Mouse (Mus musculus): ENCODE measurements at regions not wholly inside any gene's neighbourhood (a gene's known extent, or its start where the extent isn't known, plus 50 kb on each side); places are given as distances from the start of the nearest gene placed in this dataset.
A peak's percentile ranks its signal among the peaks of the same experiment; 100 is the strongest.

DNA sequence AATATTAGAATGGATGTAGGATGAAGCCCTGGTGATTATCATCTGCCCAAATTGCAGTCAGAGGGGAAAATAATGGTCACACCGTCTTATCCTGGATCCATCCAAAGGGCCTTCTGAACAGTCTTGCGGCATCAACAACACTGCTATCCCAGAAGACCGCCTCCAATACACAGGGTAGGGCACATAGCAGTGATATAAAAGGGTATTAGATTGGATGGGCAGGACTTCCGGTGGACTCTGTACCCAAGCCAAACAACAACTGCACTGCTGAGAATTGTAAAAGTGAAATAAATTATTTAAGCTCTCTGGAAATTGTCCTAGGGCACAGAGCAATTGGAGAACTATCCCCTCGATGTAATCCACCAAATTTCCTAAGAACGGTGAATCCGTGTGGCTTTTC is 173.0 kb upstream of the Klf7 start:
- no peaks in the 10 kb centered on the region for H3K27me3 ChIP-seq (ENCODE audit: control insufficient read depth, insufficient read depth, low read length)
- DNase-seq (ENCODE audit: low spot score) = no peak
- WGBS = 66% methylated on average over 7 of the region's 7 CpGs
- H3K9ac ChIP-seq (replicated peaks; ENCODE audit: low read depth, low read length) = no peak overlapping the region
- no peaks in the 10 kb centered on the region for H3K36me3 ChIP-seq (replicated peaks; ENCODE audit: control insufficient read depth, insufficient read depth, low read length)
- H3K4me1 ChIP-seq (ENCODE audit: control insufficient read depth, insufficient read depth) = no peaks in the 10 kb centered on the region
- no peak overlapping the region for H3K27ac ChIP-seq (ENCODE audit: low read depth)
- no peak for ATAC-seq (ENCODE audit: insufficient read depth, low read depth)
- no peaks in the 10 kb centered on the region for H3K9me3 ChIP-seq (replicated peaks; ENCODE audit: control insufficient read depth, low read length)
- no peak overlapping the region for H3K4me3 ChIP-seq (ENCODE audit: low read depth, low read length)
- TF ChIP-seq CTCF (IDR thresholded peaks at IDR 0.05; ENCODE audit: low read depth) (no peak), EP300 (IDR thresholded peaks at IDR 0.05; ENCODE audit: low read depth) (no peak)
- no peak overlapping the region for H3K4me2 ChIP-seq (ENCODE audit: low read depth, low read length)

DNA sequence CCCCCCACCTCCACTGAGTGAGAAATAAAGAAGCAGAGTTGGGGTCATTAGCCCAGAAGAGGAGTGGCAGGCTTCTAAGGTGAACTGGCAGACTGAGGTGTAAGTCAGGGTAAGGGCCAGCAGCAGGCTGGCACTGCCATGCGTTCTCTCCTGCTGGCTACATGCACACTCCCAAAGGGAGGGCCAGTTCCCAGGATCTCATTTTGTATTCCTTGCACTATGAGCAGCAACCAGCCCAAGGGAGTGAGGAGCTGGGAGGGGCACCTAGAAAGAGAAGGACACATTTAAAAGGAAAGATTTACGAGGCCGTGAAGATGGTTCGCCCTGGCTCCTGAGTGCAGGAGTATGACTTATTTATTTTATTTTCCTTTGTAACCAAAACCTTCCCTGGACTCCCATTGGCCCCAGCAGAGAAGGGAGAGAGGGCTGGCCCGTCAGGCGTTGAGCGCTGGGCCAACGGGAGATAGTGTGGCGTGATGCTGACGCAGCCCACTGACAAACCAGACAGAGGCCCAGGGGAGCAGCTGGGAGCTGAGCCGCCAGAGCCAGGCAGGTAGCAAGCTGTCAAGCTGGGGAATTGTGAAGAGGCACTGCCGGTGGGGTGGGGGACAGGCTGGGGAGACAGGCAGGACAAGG is 166.8 kb upstream of the Klf7 start:
- no peaks in the 10 kb centered on the region for H3K9me3 ChIP-seq (replicated peaks; ENCODE audit: control insufficient read depth, low read length)
- H3K4me1 ChIP-seq (ENCODE audit: control insufficient read depth, insufficient read depth) = no peaks in the 10 kb centered on the region
- no peak for ATAC-seq (ENCODE audit: insufficient read depth, low read depth)
- H3K4me2 ChIP-seq (ENCODE audit: low read depth, low read length) = peak overlapping the region; percentile 30; the same call in 1 of the 2 replicates
- TF ChIP-seq CTCF (IDR thresholded peaks at IDR 0.05; ENCODE audit: low read depth) (no peak), EP300 (IDR thresholded peaks at IDR 0.05; ENCODE audit: low read depth) (no peak)
- no peaks in the 10 kb centered on the region for H3K27me3 ChIP-seq (ENCODE audit: control insufficient read depth, insufficient read depth, low read length)
- H3K36me3 ChIP-seq (replicated peaks; ENCODE audit: control insufficient read depth, insufficient read depth, low read length) = no peaks in the 10 kb centered on the region
- DNase-seq (ENCODE audit: low spot score) = no peak
- H3K9ac ChIP-seq (replicated peaks; ENCODE audit: low read depth, low read length) = no peak overlapping the region
- 43% methylated on average over 12 of the region's 12 CpGs for WGBS
- H3K4me3 ChIP-seq (ENCODE audit: low read depth, low read length) = no peak overlapping the region
- H3K27ac ChIP-seq (ENCODE audit: low read depth) = no peak overlapping the region

DNA sequence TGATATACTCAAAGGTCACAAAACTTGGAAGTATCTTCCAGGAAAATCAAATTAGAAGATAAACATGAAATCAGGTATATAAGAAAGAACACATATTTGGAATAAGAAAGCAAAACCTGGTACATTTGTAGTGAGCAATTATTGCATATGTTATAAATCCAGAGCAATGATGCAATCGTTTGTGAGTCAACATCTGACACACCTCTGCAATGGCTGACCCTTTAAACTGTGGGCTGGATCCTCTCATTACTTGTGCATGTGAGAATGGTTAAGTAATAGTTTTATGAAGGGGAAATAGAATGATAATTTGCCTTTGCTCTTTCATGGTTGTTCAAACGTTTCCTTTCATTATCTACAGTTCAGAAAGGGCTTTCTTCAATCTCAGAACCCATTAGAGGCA is 165.0 kb upstream of the Klf7 start:
- WGBS = 63% methylated on average over 2 of the region's 2 CpGs

DNA sequence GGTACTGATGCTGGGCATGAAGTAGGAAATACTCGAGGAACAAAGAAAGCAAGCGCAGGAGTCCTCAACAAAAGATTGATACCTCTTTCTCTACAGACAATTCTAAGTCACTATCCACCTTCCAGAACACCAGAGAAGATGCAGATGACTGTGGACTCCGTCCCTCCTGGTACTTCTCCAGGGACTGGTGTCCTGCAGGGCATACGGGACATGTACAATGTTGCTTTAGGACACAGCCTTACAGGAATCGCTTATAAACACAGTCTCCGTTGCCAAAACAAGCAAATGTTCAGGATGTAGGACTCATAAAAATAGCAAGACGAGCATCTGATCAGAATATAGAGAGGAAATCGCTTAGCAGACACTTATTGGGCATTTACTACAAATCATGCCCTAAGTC is 162.6 kb upstream of the Klf7 start:
- no peaks in the 10 kb centered on the region for H3K27me3 ChIP-seq (ENCODE audit: control insufficient read depth, insufficient read depth, low read length)
- TF ChIP-seq EP300 (IDR thresholded peaks at IDR 0.05; ENCODE audit: low read depth) (no peak), CTCF (IDR thresholded peaks at IDR 0.05; ENCODE audit: low read depth) (no peak)
- no peak overlapping the region for H3K9ac ChIP-seq (replicated peaks; ENCODE audit: low read depth, low read length)
- no peak overlapping the region for H3K27ac ChIP-seq (ENCODE audit: low read depth)
- 59% methylated on average over 8 of the region's 8 CpGs for WGBS
- H3K4me3 ChIP-seq (ENCODE audit: low read depth, low read length) = no peak overlapping the region
- DNase-seq (ENCODE audit: low spot score) = no peak
- H3K4me2 ChIP-seq (ENCODE audit: low read depth, low read length) = no peak overlapping the region
- no peaks in the 10 kb centered on the region for H3K9me3 ChIP-seq (replicated peaks; ENCODE audit: control insufficient read depth, low read length)
- no peaks in the 10 kb centered on the region for H3K36me3 ChIP-seq (replicated peaks; ENCODE audit: control insufficient read depth, insufficient read depth, low read length)
- no peak for ATAC-seq (ENCODE audit: insufficient read depth, low read depth)
- H3K4me1 ChIP-seq (ENCODE audit: control insufficient read depth, insufficient read depth) = no peaks in the 10 kb centered on the region

More for the DNA sequence above, 165.0 kb upstream of the Klf7 start:
- no peak overlapping the region for H3K9ac ChIP-seq (replicated peaks; ENCODE audit: low read depth, low read length)
- H3K4me3 ChIP-seq (ENCODE audit: low read depth, low read length) = no peak overlapping the region
- no peak for TF ChIP-seq CTCF (IDR thresholded peaks at IDR 0.05; ENCODE audit: low read depth)
- no peak for DNase-seq (ENCODE audit: low spot score)
- no peaks in the 10 kb centered on the region for H3K9me3 ChIP-seq (replicated peaks; ENCODE audit: control insufficient read depth, low read length)
- no peaks in the 10 kb centered on the region for H3K27me3 ChIP-seq (ENCODE audit: control insufficient read depth, insufficient read depth, low read length)
- H3K27ac ChIP-seq (ENCODE audit: low read depth) = no peak overlapping the region
- H3K4me1 ChIP-seq (ENCODE audit: control insufficient read depth, insufficient read depth) = no peaks in the 10 kb centered on the region
- H3K4me2 ChIP-seq (ENCODE audit: low read depth, low read length) = no peak overlapping the region
- ATAC-seq (ENCODE audit: insufficient read depth, low read depth) = no peak
- H3K36me3 ChIP-seq (replicated peaks; ENCODE audit: control insufficient read depth, insufficient read depth, low read length) = no peaks in the 10 kb centered on the region

DNA sequence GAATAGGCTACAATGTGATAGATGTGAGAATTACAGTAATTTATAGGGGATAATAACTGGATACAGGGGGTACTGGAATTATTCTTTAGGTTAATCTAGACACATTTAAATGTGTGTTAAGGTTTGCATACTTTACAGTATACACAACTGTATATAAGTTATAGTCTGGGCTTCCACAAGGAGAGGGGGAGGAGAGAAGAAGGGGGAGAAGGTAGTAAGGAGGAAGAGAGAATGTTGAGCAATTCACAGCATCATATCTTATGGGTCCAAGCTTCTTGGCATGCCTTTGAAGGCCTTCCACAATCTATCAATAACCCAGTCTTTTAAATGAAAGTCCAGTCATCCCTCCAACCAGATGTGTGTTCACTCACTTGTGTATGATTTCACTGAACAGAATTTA is 153.8 kb upstream of the Klf7 start:
- ATAC-seq (ENCODE audit: insufficient read depth, low read depth) (no peak), DNase-seq (ENCODE audit: low spot score) (no peak)
- Histone ChIP-seq H3K27me3 (ENCODE audit: control insufficient read depth, insufficient read depth, low read length) (no peaks in the 10 kb centered on the region), H3K36me3 (replicated peaks; ENCODE audit: control insufficient read depth, insufficient read depth, low read length) (no peaks in the 10 kb centered on the region), H3K27ac (ENCODE audit: low read depth) (no peak overlapping the region), H3K9me3 (replicated peaks; ENCODE audit: control insufficient read depth, low read length) (no peaks in the 10 kb centered on the region), H3K4me1 (ENCODE audit: control insufficient read depth, insufficient read depth) (no peaks in the 10 kb centered on the region), H3K4me3 (ENCODE audit: low read depth, low read length) (no peak overlapping the region), H3K9ac (replicated peaks; ENCODE audit: low read depth, low read length) (no peak overlapping the region), H3K4me2 (ENCODE audit: low read depth, low read length) (no peak overlapping the region)
- no peak for TF ChIP-seq CTCF (IDR thresholded peaks at IDR 0.05; ENCODE audit: low read depth)
- TF ChIP-seq EP300 (IDR thresholded peaks at IDR 0.05; ENCODE audit: low read depth) = no peak

DNA sequence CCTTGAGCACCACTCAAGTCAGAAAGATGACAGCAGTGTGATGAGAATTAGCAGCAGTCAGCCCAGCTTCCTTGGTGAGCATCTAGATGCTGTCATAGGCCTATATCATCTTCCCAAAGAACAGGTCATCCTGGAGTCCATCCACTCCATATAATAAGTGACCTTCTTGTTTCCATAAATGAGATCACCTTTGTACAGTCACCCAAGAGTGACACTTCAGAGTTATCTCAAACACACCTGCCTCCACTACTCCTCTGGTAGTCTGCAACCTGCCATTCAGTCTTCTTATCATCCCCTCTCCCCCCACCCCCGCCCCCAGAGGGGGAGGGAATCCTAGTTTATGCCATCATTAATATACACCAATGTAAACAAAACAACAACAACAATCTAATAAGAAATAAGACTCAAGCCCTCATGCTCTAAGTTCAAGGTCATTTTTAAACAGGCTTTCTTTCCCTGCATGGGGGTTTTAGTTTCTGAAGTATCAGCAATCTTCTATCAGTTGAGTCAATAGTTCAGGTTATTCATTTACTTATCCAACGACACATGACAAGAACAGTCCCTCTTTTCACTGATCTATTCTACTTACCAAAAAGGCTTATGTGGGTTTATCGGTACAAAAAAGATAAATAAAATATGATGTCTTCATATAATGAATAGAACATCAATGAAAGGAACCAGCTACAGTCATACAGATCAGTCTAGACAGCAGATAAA is 153.2 kb upstream of the Klf7 start:
- no peaks in the 10 kb centered on the region for H3K36me3 ChIP-seq (replicated peaks; ENCODE audit: control insufficient read depth, insufficient read depth, low read length)
- no peaks in the 10 kb centered on the region for H3K27me3 ChIP-seq (ENCODE audit: control insufficient read depth, insufficient read depth, low read length)
- 78% methylated on average over 3 of the region's 3 CpGs for WGBS
- no peak for ATAC-seq (ENCODE audit: insufficient read depth, low read depth)
- DNase-seq (ENCODE audit: low spot score) = no peak
- no peaks in the 10 kb centered on the region for H3K4me1 ChIP-seq (ENCODE audit: control insufficient read depth, insufficient read depth)
- H3K4me3 ChIP-seq (ENCODE audit: low read depth, low read length) = no peak overlapping the region
- no peak for TF ChIP-seq EP300 (IDR thresholded peaks at IDR 0.05; ENCODE audit: low read depth)
- no peak for TF ChIP-seq CTCF (IDR thresholded peaks at IDR 0.05; ENCODE audit: low read depth)
- no peak overlapping the region for H3K4me2 ChIP-seq (ENCODE audit: low read depth, low read length)
- no peak overlapping the region for H3K9ac ChIP-seq (replicated peaks; ENCODE audit: low read depth, low read length)
- no peak overlapping the region for H3K27ac ChIP-seq (ENCODE audit: low read depth)
- no peaks in the 10 kb centered on the region for H3K9me3 ChIP-seq (replicated peaks; ENCODE audit: control insufficient read depth, low read length)
